Mouse (Mus musculus) adrenal gland, adult 8-10 months (tissue): ENCODE data around the gene Gm6812. TPM values are rescaled to one million over a fixed set of nuclear protein-coding genes. Genes with fewer than 3 reads are reported as not detected.
"Not testable (repeated sequence)": the region's sequence is repeated elsewhere in the genome, so short reads cannot be mapped to it uniquely, and the experiment has no call there.

Source experiments
- DNase-seq: peaks from one replicate; pipeline ENCODE4 v3.0.0; 2022
- total RNA-seq, 4 experiments: library from RNA; stranded (reverse); gene quantifications; 2 replicates each; pipeline ENCODE4 v1.2.4; 2022

Gene Gm6812
- total RNA-seq = not detected

DNA sequence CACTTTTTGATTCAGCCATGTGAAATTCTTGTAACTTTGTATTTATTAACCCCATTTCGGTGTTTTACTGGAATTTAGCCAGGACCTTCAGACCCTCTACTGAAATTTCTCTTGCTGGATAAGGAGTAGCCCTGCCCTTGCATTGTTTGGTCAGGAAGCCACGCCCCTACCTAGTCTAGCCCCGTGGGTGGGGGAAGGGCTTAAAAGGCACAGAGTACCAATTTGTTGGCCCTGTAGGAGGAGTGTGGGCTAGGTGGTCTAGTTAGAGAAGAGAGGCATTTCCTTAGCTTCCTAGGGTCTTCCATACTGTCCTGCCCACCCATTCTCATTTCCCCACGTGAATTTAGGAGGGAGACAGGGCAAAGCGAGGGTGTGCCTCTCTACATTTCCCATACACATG, at the start of gene Gm6812:
Gene Gm6812, minus strand, starts transcription at position 101 of the 400 bp plus-strand sequence.
- DNase-seq = not testable (repeated sequence)

DNA sequence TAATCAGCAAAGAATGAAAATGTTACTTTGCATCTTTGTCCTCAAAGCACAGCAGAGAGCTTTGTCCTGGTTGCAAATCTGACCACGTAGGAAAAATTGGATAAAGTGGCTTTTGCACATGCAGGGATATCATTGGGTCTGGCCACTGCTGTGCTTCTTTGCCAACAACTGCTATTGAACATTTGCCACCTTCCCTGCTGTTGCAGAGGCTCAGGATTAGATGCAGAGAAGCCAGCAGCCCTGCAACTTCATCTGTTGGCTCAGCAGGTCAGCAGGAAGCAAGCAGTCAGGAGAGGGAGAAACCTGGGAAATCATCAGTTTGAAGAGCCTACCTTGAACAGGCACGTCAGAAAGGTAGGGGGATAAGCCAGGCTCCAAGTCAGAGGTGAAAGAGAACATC, 27.7 kb downstream of the Gm6812 start:
- DNase-seq = no peak

Other genes starting within 250 kb of the Gm6812 start
- gene Fmr1, start 214.5 kb downstream of the Gm6812 start, total RNA-seq = 10 to 100 TPM; 34.2 to 58.7 (median 46.7) TPM
- 1 to 10 TPM in 2 of 4 experiments, under 1 TPM in 1, not detected in 1; 0.78 to 3.3 (median 1.4) TPM for gene Fmr1nb, start 131.2 kb downstream of the Gm6812 start, total RNA-seq
- under 1 TPM; 0.32 to 0.98 (median 0.83) TPM for gene Gm14698, start 72.0 kb downstream of the Gm6812 start, total RNA-seq